Mouse (Mus musculus) cerebellum, adult 2 months (tissue): ENCODE data around the gene Akap17b.

Experiments
- CTCF ChIP-seq: fragments of 200-500 bp; IDR thresholded peaks from 2 replicates; pipeline ENCODE4 v1.5.1; 2011; ENCODE audit warnings: low read depth, mild to moderate bottlenecking, control low read depth, low read length, moderate library complexity, borderline replicate concordance; ENCODE audit not compliant: insufficient read depth
- POLR2A ChIP-seq: fragments of 200-500 bp; IDR thresholded peaks from 2 replicates; pipeline ENCODE4 v1.6.1; 2011; ENCODE audit warnings: low read length, control low read depth, borderline replicate concordance; ENCODE audit not compliant: insufficient read depth

DNA sequence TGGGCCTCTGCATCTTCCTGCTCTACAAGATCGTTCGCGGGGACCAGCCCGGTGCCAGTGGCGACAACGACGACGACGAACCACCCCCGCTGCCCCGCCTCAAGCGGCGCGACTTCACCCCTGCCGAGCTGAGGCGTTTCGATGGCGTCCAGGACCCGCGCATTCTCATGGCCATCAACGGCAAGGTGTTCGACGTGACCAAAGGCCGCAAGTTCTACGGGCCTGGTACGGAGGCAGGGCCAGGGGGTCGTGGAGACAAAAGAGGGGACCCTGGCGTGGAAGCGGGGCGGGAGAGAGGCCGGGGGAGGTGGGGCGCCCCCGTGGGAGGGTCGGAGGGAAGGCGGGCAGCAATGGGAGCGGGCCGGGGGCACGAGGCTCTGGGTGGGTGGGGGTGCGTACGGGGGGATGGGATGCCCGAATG, 46.8 kb downstream of the Akap17b start:
- TF ChIP-seq CTCF (no peak), POLR2A (no peak)
